Mouse (Mus musculus) kidney, adult 9 months (tissue): ENCODE results near the gene Ap5m1.
"Not testable (repeated sequence)": the region's sequence is repeated elsewhere in the genome, so short reads cannot be mapped to it uniquely, and the experiment has no call there.

Source experiments
- DNase-seq: peaks from one replicate; pipeline ENCODE4 v3.0.0; 2022

The Ap5m1 gene

DNA sequence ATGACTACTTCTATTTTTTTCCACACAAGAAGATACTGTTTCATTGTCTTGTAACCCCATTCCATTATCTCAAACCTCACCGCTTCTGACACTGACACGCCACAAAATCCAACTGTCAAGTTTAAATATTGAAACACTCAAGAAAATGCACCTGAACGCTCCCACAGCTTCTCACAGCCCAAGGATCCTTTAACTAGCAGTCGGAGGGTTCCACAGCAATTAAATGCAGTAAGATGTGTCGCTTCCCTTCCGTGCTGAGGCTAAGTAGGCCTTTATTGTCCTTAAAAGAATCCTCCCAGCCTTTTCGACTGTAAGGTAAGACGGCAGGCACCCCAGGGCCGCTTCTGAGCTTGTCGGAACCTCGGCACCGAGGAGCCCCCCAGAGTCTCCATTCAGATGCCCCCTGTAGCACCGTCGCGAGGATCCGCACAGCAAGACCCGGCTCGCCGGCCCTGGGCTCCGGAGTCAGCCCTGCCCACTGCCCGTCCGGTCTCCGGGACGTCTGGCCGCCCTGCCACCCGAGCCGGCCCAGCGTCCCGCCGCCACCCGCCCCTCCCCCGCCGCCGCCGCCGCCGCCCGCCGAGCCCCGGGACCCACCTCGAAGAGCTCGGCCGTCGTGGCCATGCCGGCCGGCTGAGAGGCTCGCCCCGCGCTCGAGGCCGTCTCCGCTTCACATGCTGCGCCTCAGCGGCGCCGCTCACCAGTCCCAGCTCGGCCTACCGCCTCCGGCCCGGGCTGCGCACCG lies at the start of gene Ap5m1:
Gene Ap5m1, plus strand, starts transcription at position 569 of the 745 bp plus-strand sequence.
- peak; percentile 20 for DNase-seq

DNA sequence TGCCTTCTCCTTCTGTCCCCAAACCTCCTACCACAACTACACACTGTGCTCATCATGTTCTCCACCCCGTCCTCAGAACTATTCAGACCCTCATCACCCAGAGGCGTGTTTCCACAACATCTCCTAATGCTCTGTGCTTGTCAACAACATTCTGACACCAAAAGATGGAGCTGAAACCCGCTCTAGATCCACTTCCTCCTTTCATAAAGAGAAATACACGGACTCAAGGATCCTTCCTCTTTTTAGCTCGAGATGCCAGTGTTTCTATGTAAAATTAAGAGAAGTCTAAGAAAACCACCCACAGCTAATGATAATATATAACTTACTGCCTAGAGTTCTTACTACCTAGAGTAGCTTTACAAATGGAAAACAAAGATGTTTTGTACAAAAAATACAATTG lies 46.1 kb upstream of the Ap5m1 start:
- no peak for DNase-seq

- DNase-seq, result peak; percentile 11
Observed at GRCm38 (mm10) chr14:49027040-49027778, 38.7 kb upstream of the Ap5m1 start.

DNA sequence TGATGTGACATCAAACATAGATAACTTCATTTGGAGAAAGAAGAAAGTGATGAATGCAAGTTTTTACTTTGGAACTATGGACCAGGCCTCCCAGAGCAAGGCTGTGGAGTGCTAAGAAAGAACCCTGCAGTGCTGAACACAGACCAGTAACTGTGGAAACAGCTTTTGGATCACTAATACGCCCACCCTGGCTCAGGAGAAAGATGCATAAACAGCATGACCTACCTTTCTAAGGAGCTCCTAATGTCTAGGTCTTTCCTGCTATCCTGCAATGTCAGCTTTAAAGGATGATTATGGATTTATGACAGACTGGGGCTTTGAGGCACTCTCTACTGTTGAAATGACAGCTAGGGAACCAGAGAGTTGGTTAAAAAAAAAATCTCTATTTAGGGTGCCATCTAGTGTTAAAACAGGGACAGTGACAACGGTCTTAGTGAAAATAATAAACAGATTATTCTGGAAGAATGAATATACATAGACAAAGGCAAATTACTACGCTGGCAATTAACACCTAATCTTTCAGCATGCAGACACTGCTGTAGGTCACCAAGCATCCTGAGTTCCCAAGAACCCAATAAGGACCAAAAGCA lies 38.0 kb upstream of the Ap5m1 start:
- no peak for DNase-seq

GRCm38 (mm10) chr14:49028991-49029390 lies 36.9 kb upstream of the Ap5m1 start:
- no peak for DNase-seq

GRCm38 (mm10) chr14:49045610-49046009 lies 20.3 kb upstream of the Ap5m1 start:
- DNase-seq, result no peak

DNA sequence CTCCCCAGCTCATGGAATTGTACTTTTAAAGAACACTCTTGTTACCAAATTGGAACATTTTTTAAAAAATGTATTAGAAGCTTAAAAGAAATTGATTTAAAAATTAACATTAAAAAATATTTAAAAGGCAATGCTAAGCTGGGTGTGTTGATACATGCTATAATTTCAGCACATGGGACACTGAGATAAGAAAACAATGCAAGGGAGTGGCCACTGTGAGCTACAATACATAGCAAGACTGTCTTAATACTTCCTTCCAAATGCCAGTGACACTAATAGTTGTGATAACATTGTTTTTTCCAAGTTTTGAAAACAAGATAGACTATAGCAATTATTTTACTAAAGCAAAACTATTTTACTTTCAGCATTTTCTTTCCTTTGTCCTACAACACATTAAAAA lies 16.4 kb upstream of the Ap5m1 start:
- no peak for DNase-seq

DNA sequence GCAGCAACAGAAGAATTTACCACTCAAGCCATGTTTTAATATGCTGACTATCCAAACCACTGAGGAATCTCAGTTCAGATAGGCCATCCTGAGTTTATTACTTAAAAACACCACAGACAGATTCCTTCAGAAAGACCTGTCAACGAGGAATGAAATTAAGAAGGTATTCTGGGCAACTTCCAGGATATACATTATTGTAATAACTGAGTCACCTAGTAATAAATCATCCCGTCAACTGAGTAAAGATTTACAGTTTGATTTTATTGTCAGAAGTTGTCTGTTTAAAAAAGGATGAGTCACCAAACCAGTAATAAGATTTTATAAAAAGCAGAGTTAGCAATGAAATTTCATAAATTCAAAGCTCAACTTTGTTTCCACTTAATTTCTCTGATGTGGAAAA lies 2.1 kb upstream of the Ap5m1 start:
- no peak for DNase-seq

GRCm38 (mm10) chr14:49066274-49066823 lies 452 bp downstream of the Ap5m1 start, which contains the start of gene Exoc5:
TSS of gene Exoc5 (minus strand) at chr14:49066653.
- peak; percentile 96 for DNase-seq

DNA sequence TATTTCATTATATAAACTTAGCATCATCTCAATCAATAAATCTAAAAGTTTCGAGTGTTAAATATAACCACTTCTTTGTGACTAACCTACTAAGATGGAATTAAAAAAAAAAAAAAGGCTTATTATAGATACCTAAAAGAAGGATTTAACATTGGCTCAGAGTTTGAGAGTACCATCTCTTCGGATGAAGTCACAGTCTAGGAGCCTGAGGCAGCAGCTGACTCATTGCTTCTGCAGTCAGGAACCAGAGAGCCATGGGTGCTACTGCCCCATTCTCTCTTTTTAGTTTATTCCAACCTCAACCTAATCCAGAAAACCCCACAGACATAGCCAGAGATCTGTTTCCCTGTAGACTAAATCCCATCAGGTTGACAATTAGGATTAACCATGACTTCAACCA lies 6.9 kb downstream of the Ap5m1 start:
- DNase-seq, result no peak

GRCm38 (mm10) chr14:49073896-49074295 lies 8.0 kb downstream of the Ap5m1 start:
- no peak for DNase-seq

DNA sequence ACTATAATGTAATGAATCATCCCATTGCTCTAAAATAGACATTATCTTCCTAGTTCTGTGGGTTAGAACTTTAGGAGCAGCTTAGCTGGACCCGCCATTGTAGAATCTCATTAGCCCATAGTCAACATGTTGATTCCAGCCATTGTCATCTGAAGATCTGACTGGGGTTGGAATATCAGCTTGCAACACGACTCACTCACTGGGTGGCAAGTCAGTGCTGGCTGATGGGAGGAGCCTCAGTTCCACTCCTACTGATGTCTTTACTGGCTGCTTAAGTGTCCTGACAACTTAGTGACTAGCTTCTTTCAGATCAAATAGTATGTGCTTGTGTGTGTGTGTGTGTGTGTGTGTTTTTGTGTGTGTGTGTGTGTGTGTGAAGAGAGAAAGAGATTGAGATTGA lies 8.5 kb downstream of the Ap5m1 start:
- DNase-seq, result no peak

- DNase-seq, result no peak
Observed at GRCm38 (mm10) chr14:49078820-49079219, 12.9 kb downstream of the Ap5m1 start.

- peak; percentile 80 for DNase-seq
Observed at GRCm38 (mm10) chr14:49086522-49086921, 20.6 kb downstream of the Ap5m1 start.

- DNase-seq, result peak; percentile 84
Observed at GRCm38 (mm10) chr14:49088155-49089048, 22.5 kb downstream of the Ap5m1 start.

- DNase-seq, result no peak
Observed at GRCm38 (mm10) chr14:49089461-49090058, 23.7 kb downstream of the Ap5m1 start.

GRCm38 (mm10) chr14:49090102-49090501 lies 24.2 kb downstream of the Ap5m1 start:
- no peak for DNase-seq

GRCm38 (mm10) chr14:49091277-49091676 lies 25.4 kb downstream of the Ap5m1 start:
- no peak for DNase-seq

DNA sequence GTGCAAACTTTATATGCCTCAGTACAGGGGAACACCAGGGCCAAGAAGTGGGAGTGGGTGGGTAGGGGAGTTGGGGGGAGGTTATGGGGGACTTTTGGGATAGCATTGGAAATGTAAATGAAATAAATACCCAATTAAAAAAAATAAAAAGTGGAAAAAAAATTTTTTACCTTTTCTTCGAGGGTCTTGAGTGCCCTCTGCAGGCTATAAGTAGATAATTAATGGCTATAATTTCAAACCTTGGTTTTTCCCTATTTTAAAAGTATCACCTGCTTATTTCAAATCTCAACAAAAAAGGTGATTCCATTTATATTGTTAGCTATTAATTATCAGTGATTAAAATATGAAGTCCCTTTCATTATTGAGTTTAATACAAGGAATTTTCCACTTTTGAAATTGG lies 25.9 kb downstream of the Ap5m1 start:
- DNase-seq, result not testable (repeated sequence)

DNA sequence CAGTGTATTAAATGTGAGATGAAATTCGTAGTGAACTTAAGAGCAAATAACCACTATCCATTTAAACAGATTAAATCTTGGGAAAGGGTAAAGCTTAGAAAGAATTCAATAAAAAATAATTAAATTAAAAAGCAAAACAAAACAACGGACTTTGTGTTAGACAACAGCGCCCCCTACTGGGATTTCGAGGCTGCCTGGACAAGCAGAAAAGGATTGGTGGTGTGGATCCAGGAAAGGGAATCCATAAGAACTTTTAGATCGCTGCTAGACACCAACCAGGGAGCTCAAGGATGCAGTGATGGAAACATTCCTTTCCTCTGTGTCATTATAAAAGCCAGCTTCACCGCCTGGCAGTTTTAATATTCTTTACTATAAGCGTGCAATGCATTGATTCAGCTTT lies 52.5 kb downstream of the Ap5m1 start:
- peak; percentile 65 for DNase-seq

GRCm38 (mm10) chr14:49121723-49122122 lies 55.8 kb downstream of the Ap5m1 start:
- no peak for DNase-seq

GRCm38 (mm10) chr14:49127162-49127779 lies 61.4 kb downstream of the Ap5m1 start:
- DNase-seq, result no peak
